Mouse (Mus musculus): ENCODE measurements around the gene Ambra1.

GRCm38 (mm10) chr2:91928534-91929350, 198.8 kb downstream of the Ambra1 start:
- no peak for TF ChIP-seq CTCF (IDR thresholded peaks at IDR 0.05)
- TF ChIP-seq EP300 (IDR thresholded peaks at IDR 0.05), result no peak

Measured in lung, postnatal 0 days (tissue).